Mouse (Mus musculus) layer of hippocampus, adult 2 months (tissue): Measurements from ENCODE around the gene Nucks1. TPM values are rescaled to one million over a fixed set of nuclear protein-coding genes. Genes with fewer than 3 reads are reported as not detected.
"Not testable (repeated sequence)": the region's sequence is repeated elsewhere in the genome, so short reads cannot be mapped to it uniquely, and the experiment has no call there.

ENCODE experiments used
- DNase-seq, 2 experiments: peaks; one replicate each; pipeline ENCODE4 v3.0.0; 2022; ENCODE audit warnings: low spot score in 2 of 2
- H3K27ac ChIP-seq: fragments of 200-600 bp; 2 replicates; pipeline ENCODE4 v1.8.1; 2022
- H3K4me3 ChIP-seq: fragments of 200-600 bp; 2 replicates; pipeline ENCODE4 v1.8.1; 2022; ENCODE audit warnings: mild to moderate bottlenecking
- CTCF ChIP-seq: fragments of 200-600 bp; conservative IDR thresholded peaks from 2 replicates; pipeline ENCODE4 v1.8.1; 2022; ENCODE audit warnings: antibody characterized with exemption, mild to moderate bottlenecking, moderate library complexity
- total RNA-seq, 2 experiments: library from RNA; stranded (reverse); gene quantifications; 2 replicates each; pipeline ENCODE4 v1.2.3; 2021

The Nucks1 gene
- total RNA-seq, 2 experiments from 2014 or later, result 159 to 161 TPM

DNA sequence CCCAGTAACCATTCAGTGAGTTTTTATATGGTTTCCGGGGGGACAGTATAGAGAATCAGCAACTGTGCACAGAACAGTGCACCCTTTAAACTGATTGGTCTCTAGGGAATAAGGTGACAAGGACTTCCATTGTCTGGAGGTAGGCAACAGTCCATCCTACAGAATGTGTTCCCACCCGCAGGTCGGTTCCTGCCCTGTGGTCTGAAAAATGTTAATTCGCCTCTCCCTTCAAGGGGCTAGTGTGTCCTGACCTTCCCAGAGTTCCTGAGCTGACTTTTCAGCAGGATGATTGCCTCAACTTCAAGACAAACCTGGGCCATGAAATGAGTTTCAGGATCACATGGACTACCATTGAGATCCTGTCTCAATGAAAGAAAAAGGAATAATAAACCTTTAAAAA lies 18.9 kb upstream of the Nucks1 start:
- no peak for DNase-seq
- Histone ChIP-seq H3K27ac (no peak overlapping the region), H3K4me3 (no peak overlapping the region)
- no peak for TF ChIP-seq CTCF

- Histone ChIP-seq H3K4me3 (no peak overlapping the region), H3K27ac (no peak overlapping the region)
- DNase-seq, result no peak
- no peak for TF ChIP-seq CTCF
Measured at GRCm38 (mm10) chr1:131902679-131903078, 7.7 kb upstream of the Nucks1 start.

- Histone ChIP-seq H3K4me3 (no peak overlapping the region), H3K27ac (no peak overlapping the region)
- DNase-seq, result no peak
- no peak for TF ChIP-seq CTCF
Measured at GRCm38 (mm10) chr1:131903251-131903650, 7.1 kb upstream of the Nucks1 start.

DNA sequence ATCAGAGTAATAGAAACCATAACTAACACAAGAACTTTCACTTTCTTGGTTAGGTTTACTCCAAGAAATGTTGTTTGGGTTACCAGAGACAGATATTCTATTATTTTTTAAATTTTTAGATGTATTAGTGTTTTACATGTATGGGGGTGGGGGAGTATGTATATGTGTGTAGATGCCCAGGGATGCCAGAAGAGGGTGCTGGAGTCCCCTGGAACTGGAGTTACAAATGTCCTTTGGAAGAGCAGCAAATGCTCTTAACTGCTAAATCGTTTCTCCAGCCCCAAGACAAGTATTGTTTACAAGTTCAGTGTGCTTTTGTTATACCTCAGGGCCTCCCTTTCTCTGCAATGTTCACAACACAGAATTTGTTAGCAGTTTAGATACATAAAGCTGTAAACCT lies 4.8 kb upstream of the Nucks1 start:
- peak; percentile 72 for TF ChIP-seq CTCF
- Histone ChIP-seq H3K27ac (no peak overlapping the region), H3K4me3 (no peak overlapping the region)
- DNase-seq, result no peak

GRCm38 (mm10) chr1:131908456-131908855 lies 1.9 kb upstream of the Nucks1 start:
- TF ChIP-seq CTCF, result no peak
- no peak for DNase-seq
- Histone ChIP-seq H3K4me3 (no peak overlapping the region), H3K27ac (no peak overlapping the region)

DNA sequence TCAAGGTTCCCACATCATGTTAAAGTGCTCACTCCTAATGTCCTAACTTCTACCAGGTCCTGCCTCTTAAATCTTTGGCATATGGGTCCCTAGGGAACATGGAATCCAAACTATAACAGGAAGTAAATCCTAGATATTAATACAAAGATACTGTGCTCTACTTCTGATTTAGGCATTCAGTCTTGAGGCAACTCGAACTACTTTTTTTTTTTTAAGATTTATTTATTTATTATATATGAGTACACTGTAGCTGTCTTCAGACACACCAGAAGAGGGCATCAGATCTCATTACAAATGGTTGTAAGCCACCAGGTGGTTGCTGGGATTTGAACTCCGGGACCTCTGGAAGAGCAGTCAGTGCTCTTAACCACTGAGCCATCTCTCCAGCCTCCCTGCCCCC lies 1.1 kb upstream of the Nucks1 start:
- H3K27ac ChIP-seq, DNase-seq, H3K4me3 ChIP-seq: not testable (repeated sequence)

- Histone ChIP-seq H3K27ac (peak overlapping the region; percentile 99), H3K4me3 (peak overlapping the region; percentile 95)
- peak; percentile 49 to 56 for DNase-seq
- TF ChIP-seq CTCF, result no peak
Measured at GRCm38 (mm10) chr1:131910674-131911558, 582 bp downstream of the Nucks1 start.

GRCm38 (mm10) chr1:131917634-131918033 lies 7.3 kb downstream of the Nucks1 start:
- Histone ChIP-seq H3K4me3 (no peak overlapping the region), H3K27ac (no peak overlapping the region)
- no peak for TF ChIP-seq CTCF
- DNase-seq, result no peak

DNA sequence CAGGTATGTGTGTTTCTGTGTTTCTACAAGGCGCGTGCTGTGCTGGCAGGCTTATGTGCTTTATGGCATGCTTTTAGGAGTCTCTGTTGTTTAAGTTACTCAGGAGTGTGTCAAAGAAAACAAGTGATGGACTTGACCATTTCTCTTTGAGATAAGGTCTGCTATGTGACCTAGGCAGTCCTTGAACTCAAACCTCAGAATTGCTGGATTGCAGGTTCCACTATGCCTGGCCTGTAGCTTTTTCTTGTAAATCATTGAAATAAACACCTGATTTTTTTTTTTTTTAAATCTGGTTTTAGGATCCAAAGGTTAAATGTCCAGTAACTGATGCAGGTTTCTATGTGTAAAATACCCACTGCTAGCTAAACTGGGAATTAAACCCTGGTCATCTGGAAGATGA lies 8.7 kb downstream of the Nucks1 start:
- no peak for DNase-seq
- Histone ChIP-seq H3K27ac (no peak overlapping the region), H3K4me3 (no peak overlapping the region)
- no peak for TF ChIP-seq CTCF

DNA sequence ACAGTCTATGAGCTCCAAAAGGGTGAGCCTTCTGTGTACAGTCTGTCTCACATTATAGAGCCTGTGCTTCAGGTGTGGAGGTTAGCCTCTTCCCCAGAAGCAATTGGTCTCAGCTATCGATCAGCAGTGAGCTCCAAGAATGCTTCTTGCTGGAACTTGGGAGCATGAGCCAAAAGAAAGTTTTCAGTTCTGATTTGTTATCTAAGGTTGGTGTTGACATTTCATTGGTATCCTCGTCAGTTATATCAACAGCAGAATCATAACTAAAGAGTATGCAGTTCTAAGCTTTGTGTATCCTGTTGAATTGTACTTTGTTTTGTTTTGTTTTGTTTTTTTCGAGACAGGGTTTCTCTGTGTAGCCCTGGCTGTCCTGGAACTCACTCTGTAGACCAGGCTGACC lies 11.8 kb downstream of the Nucks1 start:
- no peak overlapping the region for H3K27ac ChIP-seq
- no peak for DNase-seq
- no peak overlapping the region for H3K4me3 ChIP-seq
- no peak for TF ChIP-seq CTCF

- DNase-seq, result no peak
- no peak overlapping the region for H3K4me3 ChIP-seq
- H3K27ac ChIP-seq, result no peak overlapping the region
- no peak for TF ChIP-seq CTCF
Measured at GRCm38 (mm10) chr1:131933471-131933870, 23.1 kb downstream of the Nucks1 start.

DNA sequence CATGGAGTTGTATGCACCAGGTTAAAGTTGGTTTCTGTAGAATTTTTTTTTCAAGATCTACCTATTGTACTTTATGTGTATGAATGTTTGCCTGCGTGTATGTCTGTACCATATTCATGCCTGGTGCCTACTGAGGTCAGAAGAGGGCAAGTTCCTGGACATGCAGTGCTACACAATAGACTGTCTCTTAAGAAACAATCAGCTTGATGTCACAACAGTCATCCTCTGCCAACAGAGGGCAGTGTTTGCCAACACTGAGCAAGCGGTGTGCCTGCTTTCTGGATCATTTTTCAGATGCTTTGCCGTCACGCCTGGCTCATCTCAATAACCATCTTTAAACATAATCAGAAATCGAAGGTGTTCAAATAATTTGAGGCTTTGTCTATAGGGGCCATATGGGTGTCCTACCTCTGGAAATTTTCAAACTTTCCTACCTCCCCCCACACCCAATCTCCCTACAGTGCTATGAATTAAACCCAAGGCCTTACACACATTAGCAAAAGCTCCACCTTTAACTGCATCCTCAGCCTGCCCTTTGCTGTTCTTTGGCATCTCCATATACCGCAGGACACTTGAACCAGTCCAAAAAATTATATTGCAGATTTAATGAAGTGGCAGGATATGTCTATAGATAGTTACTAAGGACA lies 27.4 kb downstream of the Nucks1 start:
- peak; percentile 61 to 71 for DNase-seq
- no peak overlapping the region for H3K27ac ChIP-seq
- TF ChIP-seq CTCF, result peak; percentile 90
- no peak overlapping the region for H3K4me3 ChIP-seq

DNA sequence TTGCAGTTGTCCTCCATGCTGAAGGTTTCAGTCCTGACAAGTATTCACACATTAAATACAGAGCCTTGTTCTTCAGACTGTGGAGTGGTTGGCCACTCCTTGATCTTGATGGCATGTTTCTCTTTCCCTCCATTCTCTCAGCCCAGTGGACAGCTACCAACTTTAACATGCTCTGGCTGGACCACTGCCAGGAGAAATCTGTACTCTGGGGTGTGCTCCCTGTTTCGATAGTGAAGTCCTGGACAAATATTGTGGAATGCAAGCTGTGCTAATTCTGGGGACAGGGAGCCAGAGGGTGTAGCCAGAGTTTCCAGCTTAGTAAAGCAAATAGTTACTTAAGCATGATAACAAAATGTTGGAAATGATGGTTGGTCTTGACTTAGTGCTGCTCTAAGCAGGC lies 28.5 kb downstream of the Nucks1 start:
- no peak for DNase-seq
- H3K4me3 ChIP-seq, result no peak overlapping the region
- no peak overlapping the region for H3K27ac ChIP-seq
- no peak for TF ChIP-seq CTCF
